Mouse (Mus musculus) c-Kit-negative CD71-positive TER-119-positive erythroid progenitor cells, embryonic 14.5 days (primary cell): ENCODE results near the gene Ehbp1l1.
"Not testable (repeated sequence)": the region's sequence is repeated elsewhere in the genome, so short reads cannot be mapped to it uniquely, and the experiment has no call there.

ENCODE experiments used
- DNase-seq: peaks from one replicate; pipeline ENCODE4 v3.0.0-alpha.2; 2013; ENCODE audit warnings: low read depth, low spot score

Gene Ehbp1l1

DNA sequence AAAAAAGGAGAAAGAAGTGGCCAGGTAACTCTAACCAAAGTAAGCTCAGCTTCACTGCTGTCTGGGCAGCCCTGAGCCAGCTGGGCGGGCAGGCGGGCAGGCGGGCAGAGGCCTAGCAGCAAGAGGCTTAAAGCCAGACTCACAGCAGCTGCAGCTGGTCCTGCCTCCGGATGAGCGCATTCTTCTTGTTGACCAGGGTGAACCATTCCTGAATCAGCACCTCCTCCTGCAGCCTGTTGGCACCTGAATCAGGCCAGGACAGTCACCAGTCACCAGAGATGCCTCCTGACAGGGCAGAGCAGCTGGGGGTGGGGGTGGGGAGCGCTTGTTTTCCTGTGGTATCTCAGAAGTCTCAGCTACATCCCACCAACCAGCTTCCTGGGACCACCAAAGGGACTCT is 16.0 kb downstream of the Ehbp1l1 start:
- no peak for DNase-seq

DNA sequence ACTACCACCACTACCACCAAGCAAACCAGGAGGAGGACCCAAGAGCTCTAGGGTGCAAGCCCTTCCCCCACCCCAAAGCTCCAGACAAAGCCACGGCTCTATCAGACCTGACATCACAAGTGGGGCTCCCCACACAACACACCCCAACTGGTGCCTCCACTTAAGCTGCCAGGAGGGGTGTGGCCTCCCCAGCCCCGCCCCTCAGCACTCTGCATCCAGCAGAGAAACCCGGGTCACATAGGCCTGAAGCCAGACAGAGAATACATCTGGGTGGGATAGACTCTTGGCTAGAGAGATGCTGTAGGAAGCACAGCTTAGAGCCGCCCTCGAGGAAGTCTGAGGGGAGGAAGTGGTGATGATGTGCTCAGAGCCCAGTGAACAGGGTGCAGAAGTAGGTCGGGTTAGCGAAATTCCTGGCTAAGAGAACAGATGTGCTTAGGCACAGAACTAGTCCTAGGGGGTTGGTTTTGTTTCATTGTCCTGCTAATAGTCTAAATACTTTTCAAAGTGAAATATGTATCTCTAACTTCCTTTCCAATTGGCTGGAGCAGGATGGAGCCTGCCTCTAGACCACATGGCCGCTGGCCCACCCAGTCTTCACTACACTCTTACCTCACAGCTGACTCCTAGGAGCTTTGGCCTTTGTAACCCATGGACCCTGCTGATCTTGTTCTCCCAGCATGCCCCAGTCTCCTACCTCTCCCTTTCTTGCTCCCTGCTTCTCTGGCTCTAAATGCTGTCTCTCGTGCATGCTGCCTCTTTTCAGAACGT is 21.1 kb downstream of the Ehbp1l1 start:
- peak; percentile 66 for DNase-seq

DNA sequence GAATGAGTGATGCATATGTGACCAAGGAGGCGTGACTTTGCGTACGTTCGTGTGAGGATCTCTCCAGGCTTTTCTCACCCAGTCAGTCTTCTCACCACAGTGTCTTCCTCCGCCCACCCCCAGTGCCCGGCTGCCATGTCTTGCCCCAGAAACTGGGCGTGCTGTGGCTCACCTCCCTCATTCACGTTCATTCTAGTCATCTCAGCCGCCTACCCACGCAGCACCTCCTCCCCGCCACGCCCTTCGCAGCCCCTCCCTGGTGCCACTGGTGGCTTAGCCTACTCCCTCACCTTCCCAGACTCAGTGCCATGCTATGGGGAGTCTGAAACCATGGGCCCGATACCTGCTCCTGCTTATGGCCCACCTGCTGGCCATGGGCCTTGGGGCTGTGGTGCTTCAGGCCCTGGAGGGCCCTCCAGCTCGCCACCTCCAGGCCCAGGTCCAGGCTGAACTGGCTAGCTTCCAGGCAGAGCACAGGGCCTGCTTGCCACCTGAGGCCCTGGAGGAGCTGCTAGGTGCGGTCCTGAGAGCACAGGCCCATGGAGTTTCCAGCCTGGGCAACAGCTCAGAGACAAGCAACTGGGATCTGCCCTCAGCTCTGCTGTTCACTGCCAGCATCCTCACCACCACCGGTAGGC is 21.8 kb downstream of the Ehbp1l1 start, which contains the start of gene Kcnk7:
TSS of gene Kcnk7 (plus strand) at position 205 of the 638 bp plus-strand sequence.
- DNase-seq: peak; percentile 62

DNA sequence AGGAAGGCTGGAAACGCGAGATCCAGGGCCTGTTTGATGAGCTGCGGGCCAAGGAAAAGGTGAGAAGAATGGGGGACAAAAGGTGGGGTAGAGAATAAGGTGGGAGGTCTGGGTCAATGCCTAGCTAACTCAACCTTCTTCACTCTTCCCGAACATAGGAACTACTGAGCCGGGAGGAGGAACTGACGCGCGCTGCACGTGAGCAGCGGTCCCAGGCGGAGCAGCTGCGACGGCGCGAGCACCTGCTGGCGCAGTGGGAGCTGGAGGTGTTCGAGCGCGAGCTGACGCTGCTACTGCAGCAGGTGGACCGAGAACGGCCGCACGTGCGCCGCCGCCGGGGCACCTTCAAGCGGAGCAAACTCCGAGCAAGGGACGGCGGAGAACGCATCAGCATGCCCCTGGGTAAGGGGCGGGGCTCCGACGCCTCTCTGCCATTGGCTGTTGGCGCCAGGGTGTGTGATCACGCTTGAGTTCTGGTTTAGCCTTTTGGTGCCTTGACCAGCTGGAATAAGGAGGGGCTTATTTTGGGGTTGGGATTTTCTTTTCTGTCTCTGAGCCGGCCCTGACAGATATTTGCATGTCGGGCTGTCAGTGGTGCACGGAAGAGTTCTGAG is 30.2 kb downstream of the Ehbp1l1 start:
- no peak for DNase-seq

DNA sequence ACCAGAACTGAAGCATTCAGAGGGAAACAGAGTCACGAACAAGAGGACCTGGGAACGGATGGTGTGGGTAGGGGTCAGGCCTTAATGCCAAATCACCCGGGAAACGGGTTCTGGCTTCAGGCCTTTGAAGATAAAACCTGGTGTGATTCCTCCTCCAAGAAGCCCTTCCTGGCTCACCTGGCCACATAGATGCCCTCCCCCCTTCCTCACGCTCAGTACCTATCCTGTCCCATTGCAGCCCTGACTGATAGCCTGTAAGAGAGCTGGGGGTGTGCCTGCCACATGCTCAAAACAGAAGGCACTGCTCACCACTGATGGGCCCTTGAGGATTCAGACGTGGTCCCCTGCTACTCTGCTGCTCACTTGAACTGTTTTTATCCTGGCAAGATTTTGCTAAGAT is 32.3 kb downstream of the Ehbp1l1 start:
- DNase-seq: no peak

GRCm38 (mm10) chr19:5692913-5693396 is 33.2 kb downstream of the Ehbp1l1 start:
- DNase-seq: no peak

DNA sequence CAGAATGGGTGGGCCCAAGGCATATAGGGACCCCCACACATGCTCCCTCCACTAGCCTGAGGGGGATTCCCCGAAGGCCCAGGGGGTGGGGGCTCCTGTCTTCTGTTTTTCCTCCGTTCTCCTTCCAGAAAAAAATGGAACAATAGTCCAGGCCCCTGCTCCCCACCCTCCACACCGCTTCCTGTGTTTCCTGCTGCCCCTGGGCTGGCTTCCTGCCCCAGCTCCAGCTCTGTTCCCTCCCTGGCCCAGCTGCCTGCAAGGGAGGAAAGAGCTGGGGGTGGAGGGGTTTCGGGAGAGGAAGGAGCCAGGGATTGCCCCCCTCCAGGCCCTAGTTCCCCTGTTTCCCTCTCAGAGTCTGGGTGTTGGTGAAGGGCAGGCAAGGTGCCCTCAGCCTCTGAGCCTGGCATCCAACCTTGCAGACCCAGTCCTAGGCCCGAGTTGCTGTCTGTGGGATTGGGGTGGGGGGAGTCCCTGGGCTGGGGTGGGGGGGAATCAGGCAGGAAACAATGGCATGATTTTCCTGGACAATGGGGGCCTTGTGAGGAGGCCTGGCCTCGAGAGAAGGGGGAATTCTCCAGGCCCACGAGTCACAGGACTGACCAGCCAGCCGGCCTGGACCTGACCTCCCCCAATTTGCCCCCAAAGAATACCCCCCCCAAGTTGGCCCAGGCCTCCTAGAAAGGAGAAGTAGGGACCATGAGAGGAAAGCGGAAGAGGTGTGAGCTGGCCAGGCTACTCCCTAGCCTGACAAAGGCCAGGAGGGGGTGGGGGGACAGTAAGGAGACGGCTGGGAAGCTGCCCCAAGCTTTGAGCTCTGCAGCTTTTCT is 33.8 kb downstream of the Ehbp1l1 start:
- no peak for DNase-seq

DNA sequence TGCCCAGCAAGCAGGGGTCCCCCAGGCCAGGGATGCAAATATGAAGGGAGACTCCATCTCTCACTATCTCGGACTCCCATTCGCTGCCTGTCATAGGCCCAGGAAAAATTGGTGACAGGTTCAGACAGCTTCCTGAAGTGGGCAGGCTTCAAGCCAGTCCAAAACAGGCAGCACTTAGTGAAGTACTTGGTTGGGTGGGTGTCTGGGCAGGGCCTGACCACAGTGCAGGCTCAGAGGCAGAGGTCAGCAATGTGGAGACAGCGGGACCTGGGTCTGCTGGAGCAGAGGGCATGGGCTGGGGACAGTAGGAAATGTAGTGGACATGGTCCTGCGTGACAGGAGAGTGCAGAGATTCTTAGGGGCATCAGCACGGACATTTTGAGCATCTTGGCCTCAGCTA is 34.5 kb downstream of the Ehbp1l1 start:
- no peak for DNase-seq

GRCm38 (mm10) chr19:5690343-5690735 is 35.8 kb downstream of the Ehbp1l1 start:
- DNase-seq: no peak

- DNase-seq: peak; percentile 72
Measured at GRCm38 (mm10) chr19:5689565-5690342, 36.4 kb downstream of the Ehbp1l1 start.

DNA sequence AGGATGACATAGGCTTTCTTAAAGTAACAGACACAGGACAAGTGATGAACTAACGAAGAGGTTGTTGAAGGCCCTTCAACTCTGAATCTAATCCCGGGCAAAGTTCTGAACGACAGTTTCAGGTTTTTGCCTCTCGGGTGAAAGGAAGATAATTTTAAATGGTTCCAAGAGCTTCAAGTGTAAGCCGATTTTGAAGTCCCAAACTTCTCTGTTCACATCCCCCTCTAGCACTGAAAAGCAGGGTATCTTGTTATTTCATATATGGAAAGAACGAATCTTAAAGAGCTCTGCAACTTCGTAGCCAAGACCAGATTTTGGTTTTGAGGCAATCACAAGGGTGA is 37.1 kb downstream of the Ehbp1l1 start:
- DNase-seq: no peak

- peak; percentile 93 for DNase-seq
Measured at GRCm38 (mm10) chr19:5688200-5689087, 37.7 kb downstream of the Ehbp1l1 start, which contains the start of the genes Map3k11 and Pcnx3. Map3k11 (plus strand) TSS chr19:5688742. Pcnx3 (minus strand) TSS chr19:5688908.

DNA sequence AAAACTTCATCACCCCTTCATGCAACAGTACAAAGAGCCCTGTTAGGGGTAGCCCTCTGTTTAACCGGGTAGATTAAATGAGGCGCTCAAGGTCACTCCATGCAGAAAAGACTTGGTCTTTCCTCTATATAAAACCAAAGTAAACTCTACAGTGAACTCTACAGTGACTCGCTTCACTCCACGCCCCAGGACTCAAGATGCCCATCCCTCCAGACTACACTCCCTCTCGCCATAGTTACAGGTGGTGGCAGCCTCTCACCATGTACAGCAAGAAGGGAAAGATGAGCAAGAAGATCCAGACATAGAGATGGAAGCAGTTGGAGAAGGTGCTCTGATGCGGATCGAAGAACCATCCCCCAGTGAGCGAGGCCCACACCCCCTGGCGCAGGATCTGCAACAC is 38.4 kb downstream of the Ehbp1l1 start:
- DNase-seq: no peak

- DNase-seq: not testable (repeated sequence)
Measured at GRCm38 (mm10) chr19:5686954-5687353, 39.2 kb downstream of the Ehbp1l1 start.

DNA sequence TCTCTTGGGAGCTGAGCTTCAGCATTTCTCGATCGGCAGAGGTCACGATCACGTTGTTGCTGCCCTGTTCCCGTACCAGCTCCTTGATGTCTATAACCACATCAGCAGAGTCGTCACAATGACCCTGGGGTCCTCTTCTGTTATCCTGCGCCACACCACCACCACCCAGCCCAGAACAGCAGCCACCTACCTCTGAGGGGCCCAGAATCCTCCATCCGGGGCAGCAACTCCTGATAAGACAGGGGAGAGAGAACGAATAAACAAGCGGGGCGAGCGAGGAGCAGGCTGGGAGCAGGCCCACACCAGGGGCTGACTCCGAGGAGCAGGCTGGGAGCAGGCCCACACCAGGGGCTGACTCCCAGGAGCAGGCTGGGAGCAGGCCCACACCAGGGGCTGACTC is 39.7 kb downstream of the Ehbp1l1 start:
- DNase-seq: no peak

DNA sequence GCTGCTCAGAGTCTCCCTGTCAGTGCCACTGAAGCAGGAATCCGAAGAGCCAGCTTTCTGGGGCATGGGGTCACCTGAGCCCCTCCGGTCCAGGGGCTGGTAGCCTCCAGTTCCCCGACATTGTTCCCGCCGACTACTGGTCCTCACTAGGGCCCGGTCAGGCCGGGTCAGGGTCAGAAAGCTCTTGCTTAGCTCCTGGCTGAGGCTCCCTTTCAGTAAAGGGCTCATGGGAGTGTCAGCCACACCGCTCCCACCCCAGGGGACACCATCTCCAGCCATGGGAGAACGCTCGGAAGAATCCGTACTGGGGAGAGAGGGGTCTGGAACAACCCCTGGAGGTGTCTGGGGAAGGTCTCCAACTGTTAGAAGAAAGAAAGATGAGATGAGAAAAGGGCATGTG is 40.3 kb downstream of the Ehbp1l1 start:
- no peak for DNase-seq

DNA sequence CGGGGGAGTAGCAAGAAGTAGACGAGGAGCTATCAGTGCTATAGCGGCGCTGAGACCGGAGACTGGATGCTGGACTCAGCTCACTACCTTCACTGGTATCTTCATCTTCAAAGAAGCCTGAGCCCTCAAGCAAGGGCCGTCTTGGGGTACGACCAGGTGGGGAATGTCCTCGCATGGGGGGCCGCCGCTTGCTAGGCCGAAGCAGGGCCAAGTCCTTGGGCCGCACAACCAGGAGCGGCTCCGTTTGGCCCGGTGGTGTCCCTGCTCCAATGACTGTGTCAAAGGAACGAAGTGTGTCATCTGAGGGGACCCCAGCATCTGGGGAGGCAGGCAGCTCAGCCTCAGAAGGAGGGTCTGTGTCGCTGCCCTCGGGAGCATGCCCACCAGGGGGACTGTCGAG is 40.7 kb downstream of the Ehbp1l1 start:
- no peak for DNase-seq

GRCm38 (mm10) chr19:5684985-5685384 is 41.1 kb downstream of the Ehbp1l1 start:
- no peak for DNase-seq

- no peak for DNase-seq
Measured at GRCm38 (mm10) chr19:5684236-5684635, 41.9 kb downstream of the Ehbp1l1 start.

DNA sequence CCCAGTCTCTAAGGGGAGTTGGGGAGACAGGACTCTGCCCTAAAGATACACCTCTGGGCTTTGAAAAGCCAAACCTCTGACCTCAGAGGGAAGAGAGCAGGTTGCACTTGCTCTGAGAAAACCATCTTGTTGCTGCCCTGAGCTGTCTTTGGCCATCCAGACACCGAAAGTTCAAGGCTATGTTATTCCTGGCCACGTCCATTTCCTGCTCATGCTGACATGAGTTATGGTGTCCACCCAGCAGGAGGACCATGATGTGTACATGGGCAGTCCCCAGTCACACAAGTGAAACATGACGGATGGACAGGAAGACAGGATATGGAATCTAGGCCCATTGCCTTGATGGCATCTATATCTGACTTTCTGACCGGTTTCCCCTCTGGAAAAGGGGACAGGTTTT is 45.7 kb downstream of the Ehbp1l1 start:
- no peak for DNase-seq
